Mouse (Mus musculus): Measurements from ENCODE around the gene Rere.

The Rere gene

GRCm38 (mm10) chr4:150382504-150382903, 101.1 kb downstream of the Rere start:
- no peak for DNase-seq (ENCODE audit: low read depth, low spot score)

GRCm38 (mm10) chr4:150384405-150384804, 103.0 kb downstream of the Rere start:
- no peak for DNase-seq (ENCODE audit: low read depth, low spot score)

- DNase-seq (ENCODE audit: low read depth, low spot score) = no peak
These were observed 103.5 kb downstream of the Rere start for GRCm38 (mm10) chr4:150384899-150385298.

- DNase-seq (ENCODE audit: low read depth, low spot score) = no peak
These were observed 107.1 kb downstream of the Rere start for GRCm38 (mm10) chr4:150388518-150388917.

GRCm38 (mm10) chr4:150393607-150394006, 112.2 kb downstream of the Rere start:
- DNase-seq (ENCODE audit: low read depth, low spot score) = no peak

- DNase-seq (ENCODE audit: low read depth, low spot score) = no peak
These were observed 112.6 kb downstream of the Rere start for GRCm38 (mm10) chr4:150394091-150394490.

GRCm38 (mm10) chr4:150396339-150396738, 114.9 kb downstream of the Rere start:
- no peak for DNase-seq (ENCODE audit: low read depth, low spot score)

- no peak for DNase-seq (ENCODE audit: low read depth, low spot score)
These were observed 115.6 kb downstream of the Rere start for GRCm38 (mm10) chr4:150396826-150397620.

- no peak for DNase-seq (ENCODE audit: low read depth, low spot score)
These were observed 117.6 kb downstream of the Rere start for GRCm38 (mm10) chr4:150399032-150399431.

GRCm38 (mm10) chr4:150401830-150402607, 120.6 kb downstream of the Rere start:
- DNase-seq (ENCODE audit: low read depth, low spot score) = no peak

- DNase-seq (ENCODE audit: low read depth, low spot score) = no peak
These were observed 121.2 kb downstream of the Rere start for GRCm38 (mm10) chr4:150402608-150402985.

- no peak for DNase-seq (ENCODE audit: low read depth, low spot score)
These were observed 122.5 kb downstream of the Rere start for GRCm38 (mm10) chr4:150403941-150404340.

GRCm38 (mm10) chr4:150404583-150404982, 123.1 kb downstream of the Rere start:
- DNase-seq (ENCODE audit: low read depth, low spot score) = no peak

- DNase-seq (ENCODE audit: low read depth, low spot score) = no peak
These were observed 124.3 kb downstream of the Rere start for GRCm38 (mm10) chr4:150405786-150406185.

- no peak for DNase-seq (ENCODE audit: low read depth, low spot score)
These were observed 124.9 kb downstream of the Rere start for GRCm38 (mm10) chr4:150406320-150406719.

GRCm38 (mm10) chr4:150406821-150407220, 125.4 kb downstream of the Rere start:
- DNase-seq (ENCODE audit: low read depth, low spot score) = no peak

- DNase-seq (ENCODE audit: low read depth, low spot score) = no peak
These were observed 132.8 kb downstream of the Rere start for GRCm38 (mm10) chr4:150414296-150414695.

GRCm38 (mm10) chr4:150414759-150415158, 133.3 kb downstream of the Rere start:
- no peak for DNase-seq (ENCODE audit: low read depth, low spot score)

- no peak for DNase-seq (ENCODE audit: low read depth, low spot score)
These were observed 134.0 kb downstream of the Rere start for GRCm38 (mm10) chr4:150415227-150415969.

- DNase-seq (ENCODE audit: low read depth, low spot score) = no peak
These were observed 139.3 kb downstream of the Rere start for GRCm38 (mm10) chr4:150420576-150421263.

- DNase-seq (ENCODE audit: low read depth, low spot score) = no peak
These were observed 144.8 kb downstream of the Rere start for GRCm38 (mm10) chr4:150426098-150426879.

All from brain, embryonic 18.5 days (tissue).